Mouse (Mus musculus) heart, adult 11 months (tissue): ENCODE measurements around the gene Car9.

Source experiments
- DNase-seq: peaks from one replicate; pipeline ENCODE4 v3.0.0; 2022

Car9 gene

DNA sequence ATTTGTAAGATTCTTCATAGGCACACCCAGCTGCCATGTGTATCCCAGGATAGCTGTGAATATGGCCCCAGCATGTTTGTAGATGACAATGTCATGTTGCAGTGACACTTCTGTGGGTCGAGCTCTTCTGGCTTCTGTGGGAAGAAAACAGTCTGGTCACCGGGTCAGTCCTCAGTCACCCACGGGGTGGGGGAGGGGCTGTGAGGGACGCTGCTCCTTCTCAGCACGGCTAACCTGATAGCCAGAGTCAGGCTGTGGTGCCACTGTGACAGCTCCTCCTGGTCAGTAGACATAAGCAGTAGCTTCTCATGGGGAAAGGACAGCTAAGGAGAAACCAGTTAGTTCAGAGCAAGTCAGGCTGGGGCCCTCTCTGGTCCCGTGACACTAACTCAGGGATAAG lies 10.2 kb upstream of the Car9 start:
- no peak for DNase-seq

DNA sequence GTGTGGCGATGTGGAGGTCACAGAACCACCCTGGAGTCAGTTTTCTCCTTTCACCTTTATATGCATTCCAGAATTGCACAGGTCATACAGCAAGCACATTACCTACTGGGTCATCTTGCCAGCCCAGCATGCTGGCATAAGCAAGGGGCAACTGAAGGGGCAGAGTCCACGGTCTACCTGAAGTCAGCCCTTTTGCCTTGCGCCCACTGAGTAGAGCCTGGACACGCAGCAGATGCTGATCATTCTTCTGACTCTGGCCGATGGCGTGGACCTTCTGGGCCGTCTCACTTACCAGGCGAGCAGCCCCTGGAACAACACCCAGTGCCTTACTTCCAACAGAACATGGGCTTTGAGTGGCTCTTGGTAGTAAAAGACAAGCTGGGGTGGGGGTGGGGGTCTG lies 9.4 kb upstream of the Car9 start:
- no peak for DNase-seq

DNA sequence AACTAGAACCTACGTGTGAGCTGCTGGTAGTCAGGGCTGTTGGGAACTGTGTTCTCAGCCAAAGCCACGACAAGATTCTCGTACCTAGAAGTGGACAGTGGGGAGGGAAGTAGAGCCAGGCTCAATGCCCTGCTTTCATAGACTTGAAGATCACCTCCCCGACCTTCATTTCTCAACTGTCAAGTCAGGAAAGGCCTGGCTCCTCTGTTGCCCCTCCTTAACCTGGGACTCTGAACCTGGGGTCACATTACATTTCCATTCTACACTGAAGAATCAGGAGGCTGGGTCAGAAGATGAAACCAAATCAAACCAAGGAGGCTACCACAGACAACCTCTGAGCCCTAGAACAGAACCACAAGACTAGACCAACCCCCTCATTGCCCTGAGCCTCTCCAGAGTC lies 8.8 kb upstream of the Car9 start:
- no peak for DNase-seq

DNA sequence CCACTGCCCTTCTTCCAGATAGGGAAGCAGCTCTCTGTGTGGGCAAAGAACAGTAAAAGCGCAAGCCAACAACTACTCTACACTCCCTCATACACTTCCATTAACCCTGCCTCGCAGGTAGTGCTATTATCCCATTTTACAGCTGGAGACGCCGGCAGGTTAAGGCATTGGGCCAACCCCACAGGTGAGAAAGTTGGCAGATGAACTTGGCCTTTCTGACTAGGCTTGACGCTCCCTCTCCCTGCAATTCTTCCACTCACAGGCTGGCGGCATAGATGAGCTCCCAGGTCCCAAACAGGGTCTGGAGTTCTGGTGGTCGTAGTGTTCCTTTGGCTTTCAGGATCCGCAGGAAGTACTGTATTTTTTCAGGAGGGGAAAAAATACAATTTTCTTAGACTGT lies 7.8 kb upstream of the Car9 start:
- DNase-seq: no peak

DNA sequence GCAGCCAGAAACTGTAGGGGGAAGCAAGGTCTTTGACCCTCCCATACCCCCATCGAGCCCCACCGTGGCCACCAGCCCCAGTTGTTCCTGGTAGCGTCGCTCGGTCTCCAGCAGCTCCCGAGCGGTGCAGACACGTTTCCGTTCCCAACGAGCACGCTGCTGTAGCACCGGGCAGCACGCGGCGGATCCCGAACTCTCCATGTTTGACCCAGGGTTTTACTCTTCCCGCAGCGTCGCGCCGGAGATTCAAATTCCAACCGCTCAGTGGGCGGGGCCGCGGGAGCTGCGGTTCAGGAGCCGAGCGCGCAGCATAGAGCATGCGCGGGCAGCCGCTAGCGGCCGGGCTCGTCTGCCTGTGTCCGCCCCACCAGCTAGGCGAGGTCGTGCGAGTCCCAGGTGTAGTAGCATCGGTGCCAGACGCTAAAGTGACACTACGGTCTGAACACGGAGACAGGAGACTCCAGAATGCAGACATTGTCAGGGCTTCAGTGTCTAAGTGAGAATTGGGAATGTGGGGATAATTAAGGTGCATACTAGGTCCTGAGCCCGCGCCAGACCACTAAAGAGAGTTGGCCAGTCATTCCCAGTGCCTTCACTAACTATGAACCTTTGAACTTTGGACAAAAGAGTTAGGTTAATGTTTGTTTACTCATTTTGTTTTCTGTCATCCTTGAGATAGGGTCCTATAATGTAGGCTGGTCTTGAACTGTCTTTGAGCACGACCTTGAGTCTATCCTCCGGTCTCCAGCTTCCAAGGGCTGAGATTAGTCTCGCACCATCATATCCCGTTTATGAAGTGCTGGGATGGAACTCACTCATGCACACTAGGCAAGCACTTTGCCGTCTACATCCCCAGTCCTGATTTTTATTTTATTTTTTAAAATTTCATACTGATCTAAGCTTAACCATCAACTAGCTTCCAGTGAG lies 7.1 kb upstream of the Car9 start, which contains the start of gene Arhgef39:
Gene Arhgef39 (minus strand): TSS at position 289 of the 927 bp plus-strand sequence.
- peak; percentile 98 for DNase-seq

DNA sequence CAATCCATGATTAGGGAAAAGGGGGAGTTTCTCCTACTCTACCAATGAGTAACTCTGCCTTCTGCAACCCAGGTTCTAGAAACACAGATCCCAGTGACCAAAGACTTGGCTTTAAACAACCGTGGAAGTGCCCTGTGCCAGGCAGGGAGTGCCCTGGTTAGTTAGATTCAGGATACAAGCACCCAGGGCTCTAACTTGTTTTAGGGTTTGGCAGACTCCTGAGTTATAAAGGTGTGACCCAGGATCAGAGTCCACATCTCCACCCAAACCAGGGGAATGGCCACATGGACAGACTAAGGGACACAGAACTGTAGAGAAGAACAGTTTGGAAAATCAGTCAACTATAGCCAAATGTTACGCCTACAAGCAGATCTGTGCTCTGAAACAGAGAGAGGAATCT lies 3.7 kb upstream of the Car9 start:
- DNase-seq: no peak

DNA sequence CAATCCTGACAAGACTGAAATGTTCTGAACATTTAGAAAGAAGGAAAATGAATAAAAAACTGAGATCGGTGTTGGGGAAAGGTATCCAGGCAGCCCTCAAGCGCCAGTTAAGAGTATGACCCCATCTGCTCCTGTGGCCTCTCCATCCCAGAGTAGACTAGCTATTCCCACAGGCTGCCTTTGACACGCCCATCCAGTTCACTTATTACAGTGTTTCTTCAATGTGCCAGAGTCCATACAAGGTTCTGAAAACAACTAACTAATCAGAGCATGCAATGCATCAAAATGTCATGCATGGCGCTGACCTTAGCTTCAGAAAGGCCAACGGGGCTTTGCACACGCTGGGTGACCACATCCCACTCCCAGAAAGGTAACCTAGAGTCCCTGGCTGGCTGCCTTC lies 3.3 kb upstream of the Car9 start:
- DNase-seq: no peak

DNA sequence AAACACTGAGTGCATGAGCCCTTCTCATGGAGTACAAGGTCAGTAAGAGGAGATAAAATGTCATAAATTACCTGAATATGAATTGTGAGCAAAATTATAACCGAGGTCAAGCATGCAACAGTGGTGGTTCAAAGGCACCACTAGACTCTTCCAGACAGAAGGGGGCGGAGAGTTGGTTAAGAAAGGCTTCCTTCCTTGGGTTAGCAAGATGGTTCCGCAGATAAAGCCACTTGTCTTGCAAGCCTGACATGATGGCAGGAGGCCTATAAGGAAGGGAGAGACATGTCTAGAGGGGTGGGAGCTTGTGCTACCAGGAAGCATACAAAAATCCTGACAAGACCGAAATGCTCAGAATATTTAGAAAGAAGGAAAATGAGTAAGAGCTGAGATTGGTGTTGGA lies 2.5 kb upstream of the Car9 start:
- DNase-seq: no peak

DNA sequence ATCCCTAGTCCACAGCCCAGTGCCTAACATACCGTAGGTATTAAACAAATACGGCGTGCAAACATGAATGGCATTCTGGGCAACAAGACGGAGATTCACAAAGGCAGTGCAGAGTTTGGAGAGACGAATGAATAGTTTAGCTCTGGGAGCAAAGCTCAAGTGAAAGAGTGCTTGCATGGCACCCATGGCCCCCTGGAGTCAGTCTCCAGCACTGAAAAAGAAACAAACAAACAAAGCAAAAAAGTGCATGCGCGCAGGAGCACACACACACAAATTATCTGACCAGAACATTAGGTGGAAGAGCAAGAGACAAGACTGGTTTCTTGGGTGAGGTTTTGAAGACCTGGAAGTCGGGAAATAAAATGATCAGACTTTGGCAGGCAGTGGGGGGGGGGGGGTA lies 692 bp upstream of the Car9 start:
- no peak for DNase-seq

DNA sequence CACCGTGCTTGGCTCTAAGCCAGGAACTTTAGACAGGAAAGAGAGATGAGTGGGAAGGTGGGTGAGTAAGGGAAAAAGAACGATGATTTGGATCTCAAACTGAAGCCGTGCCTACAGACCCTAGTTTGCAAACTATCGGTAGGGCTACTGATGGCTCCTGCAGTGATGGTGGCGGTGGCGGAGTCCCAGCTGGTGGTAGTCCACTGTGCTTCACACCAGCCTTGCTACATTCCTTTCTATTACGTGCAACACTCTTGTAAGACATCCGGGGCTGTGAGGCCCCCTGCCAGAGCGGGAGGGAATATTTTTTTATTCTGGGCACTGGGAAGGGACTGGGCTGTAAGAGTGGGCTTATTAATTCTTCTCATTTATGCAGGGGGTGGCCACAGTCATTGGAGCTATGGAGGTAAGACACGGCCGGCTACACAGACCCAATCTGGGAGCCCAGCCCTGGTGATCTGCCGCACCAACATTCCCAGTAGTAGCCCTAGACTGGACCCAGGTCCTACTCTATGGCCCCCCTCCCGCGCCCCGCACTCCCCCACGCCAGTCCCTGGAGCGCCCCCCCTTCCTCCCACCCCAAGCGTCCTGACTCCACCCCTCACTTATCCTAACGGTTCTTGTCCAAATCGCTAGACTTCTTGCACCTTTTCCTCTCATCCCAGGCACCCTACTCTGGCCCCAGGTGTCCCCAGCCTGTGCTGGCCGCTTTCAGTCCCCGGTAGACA lies 1.3 kb downstream of the Car9 start:
- no peak for DNase-seq

DNA sequence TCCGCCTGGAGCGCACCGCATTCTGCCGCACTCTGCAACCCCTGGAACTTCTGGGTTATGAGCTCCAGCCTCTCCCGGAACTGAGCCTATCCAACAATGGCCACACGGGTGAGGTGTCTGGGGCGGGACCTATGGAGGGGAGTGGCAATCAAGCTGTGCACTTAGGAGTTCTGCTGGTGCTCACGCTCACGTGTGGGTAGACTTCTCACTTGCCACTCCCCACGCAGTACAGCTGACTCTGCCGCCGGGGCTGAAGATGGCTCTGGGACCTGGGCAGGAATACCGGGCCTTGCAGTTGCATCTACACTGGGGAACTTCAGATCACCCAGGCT lies 1.9 kb downstream of the Car9 start:
- DNase-seq: peak; percentile 97

DNA sequence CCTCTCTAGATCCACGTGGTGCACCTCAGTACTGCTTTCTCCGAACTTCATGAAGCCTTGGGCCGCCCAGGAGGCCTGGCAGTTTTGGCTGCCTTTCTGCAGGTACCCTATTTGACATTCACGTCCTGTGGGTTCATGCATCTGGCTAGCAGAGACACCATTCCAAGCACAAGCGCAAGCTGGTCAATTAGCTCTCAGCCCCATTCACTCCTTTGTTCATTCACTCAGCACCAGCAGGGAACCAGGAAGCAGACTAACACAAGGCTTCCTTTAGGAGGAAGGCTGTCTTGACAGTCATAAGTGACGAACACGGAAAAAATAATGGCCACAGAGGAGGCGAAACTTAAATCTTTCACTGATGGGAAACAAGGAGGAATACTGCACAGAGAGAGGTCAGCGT lies 2.3 kb downstream of the Car9 start:
- no peak for DNase-seq

DNA sequence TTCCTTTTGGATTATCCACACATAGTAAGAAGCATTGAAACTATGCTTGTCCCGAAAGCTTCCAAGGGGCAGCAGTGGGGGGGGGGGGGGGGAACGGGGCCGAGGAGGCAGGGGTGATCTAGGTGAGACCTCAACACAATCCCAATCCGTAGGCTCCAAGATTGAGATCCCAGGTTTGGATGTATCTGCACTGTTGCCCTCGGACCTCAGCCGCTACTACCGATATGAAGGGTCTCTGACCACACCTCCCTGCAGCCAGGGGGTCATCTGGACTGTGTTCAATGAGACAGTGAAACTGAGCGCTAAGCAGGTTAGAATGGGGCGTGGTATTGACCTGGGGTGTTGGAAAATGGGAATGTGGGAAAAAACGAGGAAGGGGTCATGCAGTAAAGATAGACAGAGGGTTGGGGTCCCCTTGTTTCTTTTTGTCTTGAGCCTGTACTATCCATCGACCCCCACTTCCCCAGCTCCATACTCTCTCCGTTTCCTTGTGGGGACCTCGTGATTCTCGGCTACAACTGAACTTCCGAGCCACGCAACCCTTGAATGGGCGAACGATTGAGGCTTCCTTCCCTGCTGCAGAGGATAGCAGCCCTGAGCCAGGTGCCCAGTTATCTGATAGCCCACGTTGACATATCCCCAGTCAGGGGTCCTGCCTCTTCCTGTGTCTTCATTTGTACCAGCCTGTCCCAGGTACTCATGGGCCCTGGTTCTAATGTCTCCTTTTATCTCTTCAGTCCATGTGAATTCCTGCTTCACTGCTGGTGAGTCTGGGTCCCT lies 5.1 kb downstream of the Car9 start:
- no peak for DNase-seq

DNA sequence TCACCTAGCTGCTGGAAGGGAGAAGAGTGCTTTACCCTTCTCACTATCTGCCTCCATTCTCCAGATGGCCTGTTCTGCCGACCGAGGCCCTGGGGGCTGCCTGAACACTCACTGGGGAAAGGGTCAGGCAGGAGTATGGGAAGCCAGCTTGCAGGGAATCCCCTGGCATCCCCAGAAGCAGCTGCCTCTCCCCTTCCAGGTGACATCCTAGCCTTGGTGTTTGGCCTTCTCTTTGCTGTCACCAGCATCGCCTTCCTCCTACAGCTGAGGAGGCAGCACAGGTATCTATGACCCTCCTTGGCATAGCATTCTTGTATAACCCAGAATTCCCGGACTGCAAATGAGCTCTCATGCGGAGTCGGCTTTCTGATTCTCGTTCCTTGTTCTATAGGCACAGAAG lies 5.9 kb downstream of the Car9 start:
- DNase-seq: no peak

DNA sequence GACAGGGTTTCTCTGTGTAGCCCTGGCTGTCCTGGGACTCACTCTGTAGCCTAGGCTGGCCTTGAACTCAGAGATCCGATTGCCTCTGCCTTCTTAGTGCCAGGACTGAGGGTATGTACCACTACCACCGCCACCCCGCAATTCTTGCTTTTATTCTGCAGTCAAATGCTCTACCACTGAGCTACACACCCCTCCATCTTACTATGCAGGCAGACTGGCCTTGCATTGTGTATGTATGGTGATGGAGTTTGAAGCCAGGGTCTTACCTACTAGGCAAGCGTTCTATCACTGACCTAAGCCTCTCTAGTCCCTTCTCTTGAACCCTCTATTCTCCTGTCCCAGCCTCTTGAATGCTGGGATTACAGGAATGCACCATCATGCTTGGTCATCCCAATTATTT lies 6.5 kb downstream of the Car9 start:
- DNase-seq: no peak

DNA sequence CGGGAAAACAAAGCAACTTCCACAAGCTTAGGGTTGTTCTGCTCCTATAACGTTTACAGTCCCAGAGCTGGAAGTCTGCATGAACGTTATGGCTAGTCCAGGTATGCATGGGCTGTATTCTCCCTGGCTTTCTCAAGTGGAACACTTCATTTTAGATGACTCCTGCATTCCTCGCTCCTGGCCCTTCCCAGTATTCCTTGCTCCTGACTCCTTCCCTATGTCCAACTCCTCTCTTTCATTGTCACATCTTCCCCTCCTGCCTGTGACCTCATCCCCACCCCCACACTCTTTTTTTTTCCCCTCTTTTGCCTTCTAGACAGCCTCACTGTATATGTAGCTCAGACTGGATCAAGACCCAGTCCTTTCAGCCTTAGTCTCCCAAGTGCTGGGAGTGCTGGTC lies 7.0 kb downstream of the Car9 start:
- no peak for DNase-seq

DNA sequence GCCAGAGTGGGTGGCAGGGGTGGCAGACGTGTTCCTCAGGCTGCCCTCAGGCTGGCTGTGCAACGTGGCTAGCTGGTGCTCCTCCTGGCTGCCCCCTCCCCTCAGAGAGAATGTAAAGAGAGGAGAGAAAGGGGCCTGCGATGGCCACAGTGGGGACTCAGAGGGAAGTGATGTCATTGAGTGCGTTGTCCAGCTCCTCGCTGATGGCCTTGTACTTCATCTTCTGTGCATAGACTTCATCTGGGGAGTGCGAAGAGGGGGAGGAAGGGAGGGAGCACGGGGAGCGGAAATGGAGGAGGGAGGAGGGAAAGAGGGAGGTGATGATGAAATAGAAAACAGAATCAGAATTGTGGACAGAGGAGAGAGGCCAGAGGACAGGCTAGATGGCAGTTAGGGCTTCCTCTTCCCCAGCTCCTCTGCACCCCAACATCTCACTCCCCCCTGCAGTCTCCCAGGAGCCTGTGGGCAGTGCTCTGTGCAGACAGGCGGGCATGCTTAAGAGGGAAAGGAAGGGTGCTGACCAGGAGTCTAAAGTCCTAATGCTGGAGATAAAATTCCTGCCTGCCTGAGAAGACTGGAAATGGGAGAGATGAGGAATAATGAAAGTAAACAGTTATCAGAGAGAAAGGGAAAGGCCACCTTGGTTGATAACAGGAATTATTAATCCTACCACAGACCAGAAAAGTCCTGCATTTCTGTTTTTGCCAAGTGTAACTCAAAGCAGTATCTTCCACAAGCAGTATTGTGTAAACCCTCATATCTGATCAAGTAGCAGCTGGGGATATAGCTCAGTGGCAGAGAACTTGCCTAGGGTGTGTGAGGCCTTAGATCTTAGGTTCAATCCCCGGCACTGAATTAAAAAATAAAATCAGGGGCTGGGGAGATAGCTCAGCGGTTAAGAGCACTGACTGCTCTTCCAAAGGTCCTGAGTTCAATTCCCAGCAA lies 9.3 kb downstream of the Car9 start:
- no peak for DNase-seq

DNA sequence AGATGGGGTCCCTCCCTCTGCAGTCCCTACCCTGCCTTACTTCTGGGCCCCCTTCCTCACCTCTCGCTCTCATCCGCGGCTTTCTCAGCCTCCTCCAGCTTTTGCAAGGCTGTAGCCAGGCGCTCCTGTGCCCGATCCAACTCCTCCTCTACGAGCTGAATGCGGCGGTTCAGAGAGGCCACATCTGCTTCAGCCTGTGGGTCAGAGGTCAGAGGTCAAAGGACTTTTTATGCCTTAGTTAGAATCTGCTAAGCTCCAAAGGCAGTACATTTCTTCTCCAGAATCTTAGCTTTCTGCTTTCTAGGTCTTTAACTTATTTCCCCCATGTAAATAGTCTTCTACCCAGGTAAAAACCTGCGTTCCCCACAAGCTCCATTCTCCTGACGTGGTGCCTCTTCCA lies 12.8 kb downstream of the Car9 start:
- no peak for DNase-seq

DNA sequence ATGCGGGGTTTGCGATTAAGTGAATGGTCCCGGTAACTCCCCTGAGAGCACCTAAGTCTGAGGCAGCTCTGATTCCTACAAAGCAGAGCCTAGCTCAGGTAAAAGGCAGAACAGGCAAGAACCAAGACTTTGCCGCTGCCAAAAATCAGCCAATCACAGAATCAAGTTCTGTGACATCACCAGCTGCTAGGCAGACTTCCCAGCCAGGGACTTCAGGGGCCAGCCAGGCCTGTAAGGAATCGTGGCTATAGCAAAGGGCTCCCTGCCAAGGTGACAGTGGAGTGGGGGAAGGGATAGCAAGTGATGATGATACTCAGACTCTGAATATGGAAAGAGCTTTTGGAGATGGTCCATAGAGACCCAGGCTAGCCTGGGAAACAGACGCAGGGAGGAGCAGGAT lies 13.2 kb downstream of the Car9 start:
- peak; percentile 98 for DNase-seq

DNA sequence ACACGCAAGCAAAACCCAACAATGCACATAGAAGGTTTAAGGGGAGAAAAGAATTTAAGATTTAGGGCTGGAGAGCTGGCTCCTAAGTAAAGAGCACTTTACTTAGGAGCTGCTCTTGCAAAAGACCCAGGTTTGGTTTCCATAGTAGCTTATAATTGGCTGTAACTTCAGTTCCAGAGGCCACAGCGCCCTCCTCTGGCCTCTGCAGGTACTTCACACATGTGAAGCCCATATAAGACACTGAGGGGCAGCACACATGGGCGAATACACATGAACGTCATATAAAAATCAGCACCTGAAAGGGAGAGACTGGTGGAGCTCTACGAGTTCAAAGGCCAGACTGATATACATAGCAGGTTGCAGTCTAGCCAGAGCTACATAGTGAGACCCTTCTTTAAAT lies 21.1 kb downstream of the Car9 start:
- no peak for DNase-seq

DNA sequence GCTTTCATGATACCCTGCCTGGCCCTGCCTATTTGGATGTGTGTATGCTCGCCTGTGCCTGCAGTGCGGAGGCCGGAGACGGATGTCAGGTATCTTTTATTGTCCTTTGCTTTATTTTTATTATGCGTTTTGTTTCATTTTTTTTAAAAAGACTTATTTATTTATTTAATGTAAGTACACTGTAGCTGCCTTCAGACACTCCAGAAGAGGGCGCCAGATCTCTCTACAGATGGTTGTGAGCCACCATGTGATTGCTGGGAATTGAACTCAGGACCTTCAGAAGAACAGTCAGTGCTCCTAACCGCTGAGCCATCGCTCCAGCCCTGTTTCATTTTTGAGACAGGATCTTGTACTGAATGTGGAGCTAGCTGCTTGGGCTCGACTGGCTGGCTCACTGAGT lies 21.7 kb downstream of the Car9 start:
- no peak for DNase-seq

DNA sequence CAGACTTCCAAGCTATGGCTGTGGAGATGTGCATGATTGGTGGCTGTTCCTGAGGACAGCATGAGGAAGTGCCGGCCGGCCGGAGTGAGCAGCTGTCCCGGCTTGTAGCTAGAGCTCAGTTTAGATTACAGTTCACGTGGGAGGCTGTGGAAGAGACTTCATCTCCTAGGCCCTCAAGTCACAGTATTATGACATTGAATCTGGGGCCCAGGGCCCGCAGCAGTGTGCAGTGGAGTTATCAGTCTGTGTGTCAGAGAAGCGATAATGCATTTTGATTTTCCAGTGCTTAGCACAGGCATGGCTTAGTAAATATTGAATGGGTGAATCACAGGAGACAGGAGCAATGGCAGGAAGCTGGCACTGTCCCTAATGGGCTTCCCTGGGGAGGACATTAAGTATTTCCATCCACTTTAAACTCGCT lies 23.3 kb downstream of the Car9 start:
- no peak for DNase-seq

DNA sequence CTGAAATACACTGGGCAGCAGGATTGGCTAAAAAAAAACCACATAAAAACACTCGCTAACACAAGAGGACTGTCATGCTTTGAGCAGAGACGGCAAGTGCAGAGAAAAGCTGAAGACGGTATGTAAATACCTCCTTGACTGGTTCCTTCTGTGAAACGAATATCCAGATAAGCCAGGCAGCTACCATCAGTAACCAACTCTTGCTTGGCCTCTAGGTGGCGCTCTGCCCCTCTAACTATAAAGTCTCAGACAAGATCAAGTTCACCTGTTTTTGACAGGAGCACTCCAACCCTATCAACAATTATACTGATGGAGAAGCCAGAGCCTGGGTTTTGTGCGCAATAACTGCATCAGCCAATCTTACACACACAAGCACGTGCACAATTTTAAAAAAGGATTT lies 23.8 kb downstream of the Car9 start:
- no peak for DNase-seq
